Mouse (Mus musculus) naive thymus-derived CD4-positive, alpha-beta T cell, adult 2 months (primary cell): ENCODE data around the gene Vps52.

Experiments used
- DNase-seq: peaks from one replicate; pipeline ENCODE4 v3.0.0-alpha.2; 2011; ENCODE audit warnings: low read depth

Vps52 gene

DNA sequence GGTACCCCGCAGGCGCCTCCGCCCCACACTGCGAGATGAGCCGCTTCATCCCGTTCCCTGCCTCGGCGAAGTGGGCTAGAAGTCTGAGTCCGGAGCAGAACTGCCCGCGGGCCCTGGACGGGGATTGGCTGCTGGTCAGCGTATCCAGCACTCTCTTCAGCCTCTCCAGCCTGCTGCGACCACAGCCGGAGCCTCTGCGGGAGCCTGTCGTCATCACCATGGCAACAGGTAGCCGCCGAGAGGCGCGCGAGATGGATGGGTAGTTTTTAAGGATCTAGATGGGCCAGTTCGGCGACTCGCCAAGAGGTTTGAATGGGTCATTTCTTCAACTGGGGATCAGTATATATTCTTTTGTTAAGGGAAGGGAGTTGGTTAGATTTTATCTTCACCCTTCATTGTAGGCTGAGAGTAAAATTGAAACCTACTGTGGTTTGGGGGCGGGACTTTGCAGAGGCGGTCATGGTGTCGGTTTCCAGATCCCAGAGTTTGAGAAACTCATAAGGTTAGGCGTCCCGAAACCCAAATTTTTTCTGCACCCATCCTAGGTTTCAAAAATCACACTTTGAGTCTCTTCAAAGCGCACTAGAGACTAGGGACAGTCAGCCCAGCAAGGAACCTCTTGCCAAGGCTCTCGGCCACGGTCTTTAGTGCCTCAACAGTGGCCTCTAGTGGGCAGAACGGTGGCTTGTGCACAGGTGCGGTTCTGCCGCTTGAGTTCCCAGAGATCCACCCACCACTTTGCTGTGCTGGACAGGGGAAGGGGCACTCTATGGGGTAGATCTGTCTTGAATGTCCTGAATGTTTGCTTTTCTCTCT, 35.1 kb upstream of the Vps52 start:
- peak; percentile 93 for DNase-seq

DNA sequence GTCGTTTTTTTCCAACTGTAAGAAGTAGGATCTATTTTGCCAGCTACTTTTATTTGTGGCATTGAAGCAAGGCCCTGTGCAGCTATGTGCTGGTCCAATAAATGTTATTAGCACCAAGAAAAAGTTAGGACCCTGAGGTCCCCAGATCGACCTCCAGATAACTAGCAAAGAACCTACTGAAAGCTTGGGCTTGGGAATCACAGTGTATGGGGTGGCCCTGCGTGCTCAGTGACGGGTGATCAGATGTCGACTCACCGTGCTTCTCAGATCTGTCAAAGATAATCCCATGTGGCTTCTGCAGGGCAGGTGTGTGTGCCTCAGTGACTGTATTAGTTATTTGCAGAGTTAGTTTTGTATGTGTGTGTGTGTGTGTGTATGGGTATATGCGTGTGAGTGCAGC, 34.3 kb upstream of the Vps52 start:
- no peak for DNase-seq

DNA sequence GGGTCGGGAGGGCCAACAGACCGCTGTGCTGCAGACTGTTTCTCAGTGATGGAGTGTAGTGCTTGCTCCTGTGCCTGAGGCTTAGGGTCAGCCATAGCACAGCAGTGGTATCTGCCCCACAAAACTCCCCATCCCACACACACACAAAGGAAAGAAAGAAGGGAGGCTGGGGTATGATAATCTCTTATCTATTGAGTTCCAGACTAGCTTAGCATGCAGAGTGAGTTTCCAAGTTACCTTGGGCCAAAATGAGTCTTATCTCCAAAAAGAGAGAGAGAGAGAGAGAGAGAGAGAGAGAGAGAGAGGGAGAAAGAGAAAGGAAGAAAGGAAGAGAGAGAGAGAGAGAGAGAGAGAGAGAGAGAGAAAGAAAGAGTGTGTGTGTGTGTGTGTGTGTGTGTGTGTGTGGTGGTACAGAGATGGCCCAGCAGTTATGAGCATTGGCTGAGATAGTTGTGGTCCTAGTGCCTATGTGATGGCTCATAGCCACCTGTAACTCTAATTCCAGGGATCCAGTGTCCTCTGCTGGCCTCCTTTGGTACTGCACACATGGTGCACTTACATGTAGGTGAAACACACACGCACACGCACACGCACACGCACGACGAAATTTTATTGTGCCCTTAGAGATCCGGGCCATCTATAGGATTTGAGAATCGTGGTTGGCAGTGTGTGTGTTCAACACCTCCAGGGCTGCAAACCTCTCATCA, 30.9 kb upstream of the Vps52 start:
- DNase-seq, result peak; percentile 77

DNA sequence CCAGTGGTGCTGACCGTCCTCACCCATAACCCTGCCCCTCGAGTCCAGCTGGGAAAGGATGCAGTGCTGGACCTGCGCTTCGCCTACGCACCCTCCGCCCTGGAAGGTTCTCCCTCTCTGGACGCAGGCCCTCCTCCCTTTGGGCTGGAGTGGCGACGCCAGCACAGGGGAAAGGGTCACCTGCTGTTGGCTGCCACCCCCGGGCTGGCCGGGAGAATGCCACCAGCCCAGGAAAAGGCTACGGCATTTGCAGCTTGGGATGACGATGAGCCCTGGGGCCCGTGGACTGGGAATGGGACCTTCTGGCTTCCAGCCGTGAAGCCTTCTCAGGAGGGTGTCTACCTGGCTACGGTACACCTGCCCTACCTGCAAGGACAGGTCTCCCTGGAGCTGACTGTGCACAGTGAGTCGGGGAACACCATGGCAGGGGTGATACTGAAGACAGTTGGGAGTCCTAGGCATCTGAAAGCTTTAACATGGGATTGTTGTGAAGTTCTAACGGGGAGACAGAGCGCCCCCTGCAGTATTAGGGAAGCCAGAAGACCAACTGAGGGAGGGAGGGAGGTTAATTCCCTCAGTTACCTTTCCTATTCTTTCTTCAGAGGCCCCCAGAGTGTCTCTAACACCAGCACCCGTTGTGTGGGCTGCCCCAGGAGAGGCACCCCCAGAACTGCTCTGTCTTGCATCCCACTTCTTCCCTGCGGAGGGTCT, 30.1 kb upstream of the Vps52 start:
- DNase-seq, result no peak

DNA sequence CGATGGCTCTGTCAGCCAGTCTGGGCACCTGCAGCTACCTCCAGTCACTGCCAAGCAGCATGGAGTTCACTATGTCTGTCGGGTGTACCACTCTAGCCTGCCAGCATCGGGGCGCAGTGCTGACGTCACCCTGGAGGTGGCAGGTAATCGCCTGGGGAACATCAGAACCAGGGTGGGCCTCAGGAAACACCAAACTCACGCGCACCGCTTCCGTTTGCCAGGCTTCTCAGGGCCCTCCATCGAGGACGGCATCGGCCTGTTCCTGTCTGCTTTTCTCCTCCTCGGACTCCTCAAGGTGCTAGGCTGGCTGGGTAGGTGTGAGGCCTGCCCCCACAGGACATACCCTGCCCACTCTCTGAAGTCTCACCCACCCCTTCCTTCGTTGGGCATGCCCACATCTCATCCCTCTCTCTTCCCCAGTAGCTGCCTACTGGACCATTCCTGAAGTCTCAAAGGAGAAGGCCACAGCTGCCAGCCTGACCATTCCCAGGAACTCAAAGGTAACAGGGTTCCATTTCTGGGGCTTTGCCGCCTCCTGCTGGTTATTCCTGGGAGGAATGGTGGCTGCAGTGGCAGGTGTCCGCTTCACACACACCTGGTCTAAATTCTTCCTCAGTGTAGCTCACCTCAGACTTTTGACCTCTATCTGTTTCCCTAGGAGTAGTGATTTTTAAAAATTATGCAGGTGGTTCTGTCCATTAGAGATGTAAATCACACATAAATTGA, 29.2 kb upstream of the Vps52 start:
- DNase-seq, result no peak

DNA sequence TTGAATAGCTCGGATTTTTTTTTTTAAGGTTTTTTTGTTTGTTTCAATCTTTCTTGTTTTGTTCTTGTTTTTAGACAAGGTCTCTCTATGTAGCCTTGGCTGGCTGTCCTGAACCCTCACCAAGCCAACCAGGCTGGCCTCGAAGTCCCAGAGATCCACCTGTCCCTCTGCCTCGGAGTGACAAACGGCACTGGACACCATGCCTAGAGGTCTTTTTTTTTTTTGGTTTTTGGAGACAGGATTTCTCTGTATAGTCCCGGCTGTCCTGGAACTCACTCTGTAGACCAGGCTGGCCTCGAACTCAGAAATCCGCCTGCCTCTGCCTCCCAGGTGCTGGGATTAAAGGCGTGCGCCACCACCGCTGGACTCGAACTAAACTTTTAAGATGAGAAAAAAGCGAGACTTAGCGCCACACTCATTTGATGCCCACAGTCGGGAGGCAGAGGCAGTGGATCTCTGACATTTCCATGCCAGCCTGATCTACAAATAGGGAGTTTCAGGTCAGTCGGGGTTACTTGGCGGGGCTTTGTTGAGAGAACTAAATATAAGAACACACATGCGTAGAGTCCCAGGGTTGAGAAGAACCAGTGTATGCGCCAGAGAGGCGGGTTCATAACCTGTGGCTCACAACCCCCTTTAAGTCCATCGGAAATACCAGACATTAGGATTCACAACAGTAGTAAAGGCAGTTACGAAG, 27.2 kb upstream of the Vps52 start:
- no peak for DNase-seq

DNA sequence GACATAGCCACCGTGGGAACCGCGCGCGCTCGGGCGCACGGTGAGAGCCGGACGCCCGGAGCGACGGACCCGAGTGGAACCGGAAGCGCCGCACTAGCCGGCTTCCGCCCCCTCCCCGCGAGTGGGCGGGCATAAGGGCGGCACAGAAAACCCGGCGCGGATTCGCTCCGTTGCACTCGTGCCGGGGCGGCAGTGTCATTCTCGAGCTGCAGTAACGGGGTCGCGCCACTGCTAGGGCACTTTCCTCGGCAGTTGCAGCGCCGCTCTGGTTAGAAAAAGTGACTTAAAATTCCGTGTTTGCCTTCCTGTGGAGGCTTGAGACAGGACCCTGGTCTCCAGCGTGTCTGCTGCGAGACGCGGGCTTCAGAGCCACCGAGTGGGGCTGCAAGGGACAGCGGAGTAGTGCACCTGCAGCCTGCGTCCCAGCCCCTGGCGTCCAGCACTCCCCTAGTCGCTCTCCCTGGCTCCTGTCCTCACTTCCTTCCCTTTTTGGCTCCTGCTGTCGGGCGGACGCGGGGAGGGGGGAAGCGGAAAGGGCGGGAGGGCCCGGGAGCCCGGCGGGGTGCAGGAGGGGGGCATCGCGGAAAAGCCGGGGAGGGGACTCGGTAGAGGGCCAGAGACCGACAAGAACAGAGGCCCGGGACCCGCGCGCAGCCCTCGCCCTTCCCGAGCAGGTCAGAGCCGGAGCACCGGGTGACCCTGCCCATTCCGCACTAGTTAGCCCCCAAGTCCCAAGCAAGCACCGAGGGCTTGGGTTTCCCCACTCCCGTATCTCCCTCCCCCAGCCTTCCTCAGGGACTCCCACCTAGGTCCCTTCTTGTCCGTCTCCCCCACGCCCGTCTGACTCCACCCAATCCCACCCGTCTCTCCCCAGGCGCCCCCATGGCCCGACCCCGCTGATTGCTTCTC, 26.0 kb upstream of the Vps52 start, which contains the start of gene Rgl2:
Gene Rgl2 (plus strand): TSS at position 173 of the 909 bp plus-strand sequence.
- peak; percentile 94 for DNase-seq

DNA sequence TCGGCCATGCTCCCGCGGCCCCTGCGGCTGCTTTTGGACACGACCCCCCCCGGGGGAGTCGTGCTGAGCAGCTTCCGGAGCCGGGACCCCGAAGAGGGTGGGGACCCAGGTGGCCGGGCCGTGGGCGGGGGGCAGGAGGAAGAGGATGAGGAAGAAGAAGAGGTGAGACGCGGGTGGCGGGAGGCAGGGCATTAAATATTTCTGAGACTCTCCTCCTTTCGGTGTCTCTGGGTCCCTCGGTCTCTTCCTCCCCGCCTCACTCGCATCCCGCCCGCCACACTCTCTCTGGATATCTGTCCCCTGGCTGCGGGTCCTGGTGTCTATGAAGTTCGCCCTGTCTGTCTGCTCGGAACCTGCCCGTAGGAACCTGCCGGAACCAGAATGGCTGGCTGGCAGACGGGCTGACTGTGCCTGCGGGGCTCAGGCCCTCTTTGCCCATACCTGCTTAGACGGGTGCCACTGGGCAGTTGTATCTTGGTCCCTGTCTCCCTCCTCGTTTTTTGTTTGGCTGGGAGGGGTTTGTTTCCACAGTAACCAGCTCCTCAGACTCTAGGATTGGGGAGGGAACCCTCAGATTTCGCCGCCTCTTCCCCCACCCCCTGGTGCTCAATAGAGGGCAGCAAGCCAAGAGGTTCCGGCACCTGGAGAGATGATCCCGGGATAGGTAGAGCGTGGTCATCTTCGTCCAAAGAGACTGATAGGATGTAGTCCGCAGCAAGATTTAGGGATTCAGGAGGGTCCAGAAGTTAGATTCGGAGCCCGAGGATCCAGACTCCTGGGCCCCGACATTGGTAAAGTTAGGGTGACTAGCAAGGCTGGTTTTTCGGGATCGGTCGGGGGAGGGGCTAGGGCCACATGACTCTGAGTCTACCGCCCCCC, 25.1 kb upstream of the Vps52 start:
- DNase-seq, result peak; percentile 80

DNA sequence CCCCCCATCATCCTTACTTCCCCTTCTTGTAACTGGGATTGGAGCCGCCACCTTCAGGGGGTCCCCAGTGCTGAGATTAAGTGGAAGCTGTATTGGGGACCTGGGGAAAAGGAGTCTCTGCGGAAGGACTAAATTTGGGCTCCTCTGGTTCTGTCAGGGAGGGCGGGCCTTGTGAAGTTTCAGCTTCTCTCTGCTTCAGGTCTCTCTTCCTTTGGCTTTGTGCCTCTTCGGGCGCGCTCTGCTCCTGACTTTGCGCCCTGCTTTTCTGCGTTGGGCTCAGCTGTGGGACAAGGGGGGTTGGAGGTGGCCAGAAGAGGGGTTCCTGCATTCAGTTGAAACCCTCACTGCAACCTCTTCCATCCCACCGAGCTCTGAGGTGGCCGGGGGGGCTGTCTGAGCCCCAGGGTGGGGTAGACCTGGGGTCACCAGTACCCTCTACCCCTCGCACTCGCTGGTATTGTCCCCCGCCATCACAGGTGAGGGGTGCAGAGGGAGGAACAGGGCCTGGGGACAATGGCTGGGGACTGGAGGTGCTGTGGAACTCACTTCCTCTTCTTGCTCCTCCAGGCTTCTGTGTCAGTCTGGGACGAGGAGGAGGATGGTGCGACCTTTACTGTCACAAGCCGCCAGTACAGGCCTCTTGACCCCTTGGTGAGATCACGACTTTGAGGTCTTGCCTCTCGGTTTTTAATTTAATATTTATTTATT, 24.3 kb upstream of the Vps52 start:
- peak; percentile 71 for DNase-seq

DNA sequence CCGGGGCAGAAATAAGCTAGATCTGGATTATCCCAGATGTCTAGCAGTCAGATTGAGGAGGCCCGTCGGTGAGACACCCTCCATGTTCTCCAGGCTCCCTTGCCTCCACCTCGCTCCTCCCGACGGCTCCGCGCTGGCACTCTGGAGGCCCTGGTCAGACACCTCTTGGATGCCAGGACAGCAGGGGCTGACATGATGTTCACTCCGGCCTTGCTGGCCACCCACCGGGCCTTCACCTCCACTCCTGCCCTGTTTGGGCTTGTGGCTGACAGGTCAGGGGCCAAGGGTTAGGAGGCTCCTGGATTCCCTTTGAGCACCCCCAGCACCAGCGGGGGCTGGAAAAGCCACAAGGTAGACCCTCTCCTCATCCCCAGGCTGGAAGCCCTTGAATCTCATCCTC, 23.7 kb upstream of the Vps52 start:
- DNase-seq, result no peak

DNA sequence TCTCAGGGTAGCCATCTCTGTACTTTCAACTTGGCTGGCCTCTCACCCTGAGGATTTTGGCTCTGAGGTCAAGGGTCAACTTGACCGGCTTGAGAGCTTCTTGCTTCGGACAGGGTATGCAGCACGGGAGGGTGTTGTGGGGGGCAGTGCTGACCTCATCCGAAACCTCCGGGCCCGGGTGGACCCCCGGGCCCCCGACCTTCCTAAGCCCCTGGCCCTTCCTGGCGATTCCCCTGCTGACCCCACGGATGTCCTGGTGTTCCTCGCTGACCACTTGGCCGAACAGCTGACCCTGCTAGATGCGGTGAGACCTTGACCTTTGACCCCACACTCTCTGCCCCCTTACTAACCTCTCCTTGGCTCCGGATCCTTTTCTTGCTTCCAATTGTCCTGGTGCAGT, 23.2 kb upstream of the Vps52 start:
- DNase-seq, result no peak

DNA sequence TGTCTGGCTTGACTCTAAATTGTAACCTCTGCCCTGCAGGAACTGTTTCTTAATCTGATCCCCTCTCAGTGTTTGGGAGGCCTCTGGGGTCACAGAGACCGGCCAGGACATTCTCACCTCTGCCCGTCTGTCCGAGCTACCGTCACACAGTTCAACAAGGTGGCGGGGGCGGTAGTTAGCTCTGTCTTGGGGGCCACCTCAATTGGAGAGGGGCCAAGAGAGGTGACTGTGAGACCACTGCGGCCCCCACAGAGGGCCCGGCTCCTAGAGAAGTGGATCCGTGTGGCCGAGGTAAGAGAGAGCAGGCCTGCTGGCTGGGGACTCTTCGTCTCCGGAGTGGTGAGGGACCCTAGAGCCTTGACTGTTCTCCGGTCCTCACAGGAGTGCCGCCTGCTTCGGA, 22.6 kb upstream of the Vps52 start:
- DNase-seq, result no peak

DNA sequence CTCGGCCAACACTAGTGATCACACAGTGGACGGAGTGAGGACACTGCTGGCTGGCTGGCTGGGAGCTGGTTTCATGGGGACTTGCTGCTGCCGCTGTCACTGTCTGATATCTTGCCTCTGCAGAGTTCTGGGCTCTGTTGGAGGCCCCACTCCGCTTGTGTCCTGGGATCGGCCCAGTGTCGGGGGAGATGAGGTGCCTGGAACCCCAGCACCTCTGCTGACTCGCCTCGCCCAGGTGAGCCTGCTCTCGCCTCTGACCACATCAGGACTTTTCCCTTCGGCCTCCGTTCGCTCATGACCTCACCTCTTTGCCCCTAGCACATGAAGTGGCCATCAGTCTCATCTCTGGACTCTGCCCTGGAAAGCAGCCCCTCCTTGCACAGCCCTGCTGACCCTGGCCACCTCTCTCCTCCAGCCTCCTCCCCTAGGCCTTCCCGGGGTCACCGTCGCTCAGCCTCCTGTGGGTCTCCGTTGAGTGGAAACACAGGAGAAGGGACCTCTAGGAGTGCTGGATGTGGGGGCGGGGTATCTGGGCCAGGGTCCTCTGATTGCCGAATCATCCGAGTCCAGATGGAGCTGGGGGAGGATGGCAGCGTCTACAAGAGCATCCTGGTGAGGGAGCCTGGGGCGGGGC, 20.1 kb upstream of the Vps52 start:
- no peak for DNase-seq

DNA sequence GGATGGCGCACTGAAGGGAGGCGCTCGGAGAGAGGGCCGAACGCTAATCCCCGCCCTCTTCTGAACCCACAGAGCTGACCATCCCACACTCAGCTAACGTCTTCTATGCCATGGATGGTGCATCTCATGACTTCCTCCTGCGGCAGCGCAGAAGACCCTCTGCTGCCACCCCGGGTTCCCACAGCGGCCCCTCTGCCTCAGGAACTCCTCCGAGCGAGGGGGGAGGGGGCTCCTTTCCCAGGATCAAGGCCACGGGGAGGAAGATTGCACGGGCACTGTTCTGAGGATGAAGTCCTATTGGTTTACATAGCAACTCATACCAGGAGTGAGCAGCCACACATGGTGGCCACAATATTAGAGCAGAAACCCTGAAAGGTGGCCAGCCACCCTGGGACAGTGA, 18.6 kb upstream of the Vps52 start:
- no peak for DNase-seq

DNA sequence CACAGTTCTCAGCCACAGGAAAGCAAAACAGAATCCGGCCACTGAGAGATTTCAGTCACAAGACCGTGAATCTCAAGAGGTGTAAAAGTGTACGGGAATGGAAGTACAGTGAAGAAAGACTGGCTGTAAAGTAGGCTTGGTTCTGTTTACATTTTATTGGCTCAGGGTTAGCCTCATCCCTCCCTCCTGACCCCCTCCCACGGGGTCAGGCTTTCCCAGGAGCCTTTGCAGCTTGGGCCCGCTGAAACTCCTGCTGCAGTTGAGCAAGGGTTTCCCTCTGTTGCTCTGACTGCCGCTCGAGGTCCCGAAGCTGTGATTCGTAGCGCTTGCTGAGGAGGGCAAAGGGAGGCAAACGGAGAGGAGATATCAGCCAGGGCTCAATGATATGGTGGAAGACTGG, 16.8 kb upstream of the Vps52 start:
- no peak for DNase-seq

DNA sequence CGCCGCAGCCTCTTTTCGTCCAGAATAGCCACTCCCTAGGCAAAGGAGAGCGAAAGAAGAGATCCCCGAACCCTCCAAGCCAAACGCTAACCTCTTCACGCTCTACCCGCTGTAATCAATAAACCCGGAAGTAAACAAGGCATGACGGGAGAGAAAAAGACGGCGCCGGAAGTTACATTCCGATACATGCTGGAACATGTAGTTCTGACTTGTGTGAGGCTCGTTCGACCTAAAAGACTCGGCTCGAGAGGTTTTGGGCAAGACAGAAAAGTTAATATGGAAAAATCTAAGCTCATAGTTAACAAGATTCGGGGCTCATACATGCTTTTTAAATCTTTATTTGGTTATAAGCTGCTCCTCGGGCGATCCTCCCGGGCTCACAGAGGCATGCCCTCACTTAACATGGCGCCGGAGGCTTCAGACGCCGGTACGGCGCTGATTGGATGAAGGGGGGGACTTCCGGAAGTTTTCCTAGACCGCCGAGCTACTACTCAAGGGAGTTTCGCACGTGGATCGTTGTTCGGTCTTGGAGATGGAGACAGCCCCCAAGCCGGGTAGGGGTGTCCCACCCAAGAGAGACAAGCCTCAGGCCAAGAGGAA, 15.3 kb upstream of the Vps52 start, which contains the start of the genes Pfdn6 and Wdr46:
Gene Pfdn6 (minus strand): TSS at position 138 of the 600 bp plus-strand sequence.
Gene Wdr46 (plus strand): TSS at position 455 of the 600 bp plus-strand sequence.
- peak; percentile 95 for DNase-seq

DNA sequence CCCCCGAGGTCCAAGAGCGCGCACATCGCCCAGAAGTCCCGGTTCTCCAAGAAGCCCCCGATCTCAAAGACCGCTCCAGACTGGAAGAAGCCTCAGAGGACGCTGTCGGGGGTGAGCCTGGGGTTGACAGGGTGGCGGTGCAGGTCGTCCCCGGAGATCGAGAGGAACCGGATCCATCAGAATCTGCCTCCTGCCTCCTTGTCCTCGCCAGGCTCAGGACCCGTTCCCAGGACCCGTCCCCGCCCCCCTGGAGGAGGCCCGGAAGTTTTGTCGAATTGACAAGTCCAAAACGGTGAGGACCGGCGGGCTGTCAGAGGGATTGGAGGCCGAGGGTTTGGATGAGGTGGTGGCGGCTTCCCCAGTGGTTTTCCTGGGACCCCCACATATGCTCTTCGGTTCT, 14.6 kb upstream of the Vps52 start:
- no peak for DNase-seq

DNA sequence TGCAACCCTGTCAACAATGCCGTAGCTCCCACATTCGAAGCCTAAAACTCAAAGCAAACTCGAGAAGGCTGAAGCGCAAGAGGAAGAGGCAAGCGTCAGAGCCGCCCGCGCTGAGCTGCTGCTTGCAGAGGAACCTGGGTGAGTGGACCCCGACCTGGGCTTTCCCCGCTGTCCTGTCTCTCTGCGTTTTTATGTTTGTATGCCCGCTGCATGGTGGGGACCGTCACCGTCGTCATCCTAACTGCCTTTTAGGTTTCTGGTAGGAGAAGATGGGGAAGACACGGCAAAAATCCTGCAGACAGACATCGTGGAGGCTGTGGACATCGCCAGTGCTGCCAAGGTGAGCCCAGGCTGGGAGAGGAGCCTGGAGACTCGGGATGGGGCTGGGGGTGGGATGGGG, 14.2 kb upstream of the Vps52 start:
- DNase-seq, result no peak
